Mouse (Mus musculus): ENCODE measurements around the gene Rab8b.

DNA sequence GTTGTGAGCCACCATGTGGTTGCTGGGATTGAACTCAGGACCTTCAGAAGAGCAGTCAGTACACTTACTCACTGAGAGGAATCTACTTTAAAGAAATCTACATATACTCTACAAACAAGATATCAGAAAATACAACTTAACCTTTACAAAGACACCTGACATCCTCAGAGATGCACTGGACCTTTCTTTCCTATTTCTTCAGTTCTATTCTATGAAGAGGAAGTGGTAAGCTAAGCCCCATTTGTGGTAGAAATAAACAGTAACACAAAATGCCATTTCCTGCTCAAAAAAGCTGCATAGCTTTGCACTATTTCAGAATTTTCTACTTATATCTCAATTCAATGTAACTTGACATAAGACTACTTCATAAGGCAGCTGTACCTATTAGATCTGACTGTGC lies 46.0 kb downstream of the Rab8b start:
- TF ChIP-seq REST (IDR thresholded peaks at IDR 0.05; ENCODE audit: insufficient read depth, insufficient read length), result no peak
- TF ChIP-seq E2F4 (IDR thresholded peaks at IDR 0.05; ENCODE audit: insufficient read depth), result no peak
- TF ChIP-seq USF1 (IDR thresholded peaks at IDR 0.05; ENCODE audit: low read depth), result no peak
